Mouse (Mus musculus) c-Kit-positive CD71-negative TER-119-negative erythroid progenitor cells, embryonic 14.5 days (primary cell): ENCODE measurements around the gene Taf1c.

ENCODE experiments used
- DNase-seq: peaks from one replicate; pipeline ENCODE4 v3.0.0-alpha.2; 2013; ENCODE audit warnings: low read depth

Taf1c gene

GRCm38 (mm10) chr8:119572411-119572810 lies 32.6 kb downstream of the Taf1c start:
- DNase-seq: no peak

GRCm38 (mm10) chr8:119571135-119571534 lies 33.9 kb downstream of the Taf1c start:
- DNase-seq: no peak

- no peak for DNase-seq
Observed at GRCm38 (mm10) chr8:119569881-119570280, 35.1 kb downstream of the Taf1c start.

DNA sequence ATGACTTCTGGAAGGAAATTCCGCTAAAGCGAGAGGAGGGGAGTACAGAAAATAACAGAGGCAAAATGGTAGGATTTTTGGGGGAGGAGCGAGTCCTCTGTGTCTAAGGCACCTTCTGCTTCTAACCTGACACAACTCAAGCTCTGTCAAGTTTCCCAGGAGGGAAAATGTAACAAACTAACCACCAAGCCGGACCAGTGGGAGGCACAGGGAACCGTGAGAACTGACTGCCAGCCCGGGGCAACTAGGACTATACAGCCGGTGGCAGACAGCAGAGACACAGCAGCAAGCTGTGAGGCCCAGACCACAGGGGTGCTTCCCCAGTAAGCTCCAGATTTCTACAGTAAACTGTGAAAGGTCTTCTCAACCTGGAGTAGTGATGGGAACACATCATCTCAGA lies 36.1 kb downstream of the Taf1c start:
- DNase-seq: no peak

- DNase-seq: no peak
Observed at GRCm38 (mm10) chr8:119568251-119568650, 36.8 kb downstream of the Taf1c start.

DNA sequence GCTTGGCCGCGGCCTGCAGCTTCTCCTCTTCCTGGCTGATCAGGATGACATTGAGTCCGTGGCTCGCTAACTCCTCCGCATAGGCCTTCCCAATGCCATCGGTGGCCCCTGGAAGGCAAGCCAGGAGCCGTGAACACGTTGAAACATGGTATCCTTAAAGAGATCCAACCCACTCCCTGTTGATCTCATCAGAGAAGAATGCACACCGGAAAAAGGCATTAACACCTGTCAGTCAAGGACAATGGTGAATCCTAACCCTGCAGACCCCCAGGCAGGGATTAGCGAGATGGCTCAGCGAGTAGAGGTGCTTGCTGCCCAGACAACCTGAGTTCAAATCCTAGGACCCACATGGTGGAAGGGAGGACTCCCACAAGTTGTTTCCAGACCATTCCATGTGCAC lies 38.7 kb downstream of the Taf1c start:
- no peak for DNase-seq

GRCm38 (mm10) chr8:119563849-119564251 lies 41.2 kb downstream of the Taf1c start:
- DNase-seq: no peak

DNA sequence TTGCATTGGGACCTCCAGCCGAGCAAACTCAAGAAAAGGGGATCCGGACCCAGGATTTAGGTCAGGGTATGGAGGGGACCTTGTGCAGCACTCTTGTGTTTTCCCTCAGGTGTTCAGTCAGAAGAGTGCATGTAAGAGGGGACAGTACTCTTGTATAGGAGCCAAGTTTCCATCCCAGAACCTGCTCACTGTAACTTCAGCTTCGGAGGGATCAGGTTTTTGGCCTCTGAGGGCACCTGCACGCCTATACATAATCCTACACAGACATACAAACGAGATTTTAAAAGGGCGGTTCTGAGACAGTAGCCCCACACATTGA lies 45.7 kb downstream of the Taf1c start:
- no peak for DNase-seq

DNA sequence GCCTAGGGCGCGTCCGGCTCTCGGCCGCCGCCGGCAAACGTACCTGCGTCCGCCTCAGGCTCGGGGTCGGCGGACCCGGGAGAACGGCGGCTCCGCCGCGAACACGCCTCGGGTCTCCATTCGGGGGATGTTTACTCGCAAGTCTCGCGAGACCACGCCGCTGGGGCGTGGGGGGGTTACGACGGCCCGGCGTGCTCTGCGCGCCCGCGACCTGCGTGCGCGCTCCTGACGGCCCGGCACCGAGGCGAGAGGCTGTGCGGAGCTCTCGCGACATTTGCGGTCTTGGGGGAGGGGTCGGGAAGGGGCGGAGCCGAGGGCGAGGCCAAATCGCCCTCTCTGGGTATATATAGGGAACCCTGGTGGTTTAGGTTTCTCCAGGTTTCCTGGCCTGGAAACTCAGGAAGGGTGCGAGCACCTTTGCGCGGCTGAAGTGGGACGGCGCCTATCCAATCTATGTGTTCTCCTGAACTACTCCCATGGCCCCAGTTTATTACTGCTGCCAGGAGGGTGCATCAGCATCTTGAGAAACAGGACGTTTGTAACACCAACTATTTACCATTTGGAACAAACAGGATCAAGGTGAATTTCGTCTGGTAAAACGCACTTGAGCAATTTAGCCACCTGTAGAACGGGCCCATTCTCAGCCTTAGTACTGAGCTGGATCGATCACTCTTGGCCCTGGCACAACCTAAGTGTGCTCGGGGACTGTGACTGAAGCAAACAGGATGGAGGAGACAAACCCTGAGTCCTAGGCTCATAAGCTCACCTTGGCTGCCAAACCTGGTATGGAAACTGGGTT lies 46.2 kb downstream of the Taf1c start, which contains the start of gene Mbtps1:
Mbtps1 (minus strand) TSS at position 133 of the 799 bp plus-strand sequence.
- peak; percentile 92 for DNase-seq

- peak; percentile 43 for DNase-seq
Observed at GRCm38 (mm10) chr8:119557821-119558602, 47.0 kb downstream of the Taf1c start.

DNA sequence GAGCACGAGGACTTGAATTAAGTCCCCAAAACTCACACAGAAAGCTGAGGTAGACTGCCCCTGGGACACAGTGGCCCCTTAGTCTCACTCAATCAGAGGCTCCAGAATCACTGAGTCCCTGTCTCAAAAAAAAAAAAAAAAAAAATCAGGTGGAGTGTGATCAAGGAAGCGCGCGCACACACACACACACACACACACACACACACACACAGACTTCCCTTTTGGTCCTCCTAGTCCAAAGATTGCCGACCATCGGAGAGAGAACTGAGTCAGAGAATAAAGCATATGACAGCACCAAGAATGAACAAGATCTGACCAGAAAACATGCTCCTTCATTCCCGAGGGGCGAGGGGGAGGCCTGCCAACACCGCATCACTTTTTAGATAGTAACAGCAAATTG lies 47.9 kb downstream of the Taf1c start:
- DNase-seq: no peak

- no peak for DNase-seq
Observed at GRCm38 (mm10) chr8:119555861-119556260, 49.2 kb downstream of the Taf1c start.

- DNase-seq: no peak
Observed at GRCm38 (mm10) chr8:119552967-119553366, 52.1 kb downstream of the Taf1c start.

- no peak for DNase-seq
Observed at GRCm38 (mm10) chr8:119548560-119549113, 56.4 kb downstream of the Taf1c start.
